Mouse (Mus musculus) ES-Bruce4 (cell line): Measurements from ENCODE around the gene Arglu1. TPM values are rescaled to one million over a fixed set of nuclear protein-coding genes. Genes with fewer than 3 reads are reported as not detected.

Experiments used
- H3K27ac ChIP-seq: 2 replicates; pipeline ENCODE4 v1.5.1; 2012; ENCODE audit warnings: low read length, inconsistent platforms; ENCODE audit not compliant: insufficient read depth
- H3K27me3 ChIP-seq: 2 replicates; pipeline ENCODE4 v1.6.1; 2012; ENCODE audit warnings: mild to moderate bottlenecking, low read length, inconsistent platforms; ENCODE audit not compliant: control insufficient read depth, poor library complexity, insufficient read depth, severe bottlenecking
- H3K36me3 ChIP-seq: 2 replicates; pipeline ENCODE4 v1.6.1; 2012; ENCODE audit warnings: inconsistent platforms, mild to moderate bottlenecking, low read length, moderate library complexity; ENCODE audit not compliant: control insufficient read depth, poor library complexity, insufficient read depth, severe bottlenecking
- H3K4me1 ChIP-seq: one replicate; pipeline ENCODE4 v1.8.1; 2011; ENCODE audit warnings: low read length; ENCODE audit not compliant: control insufficient read depth, insufficient read depth
- H3K4me3 ChIP-seq: 2 replicates; pipeline ENCODE4 v1.5.1; 2011; ENCODE audit warnings: low read depth, mild to moderate bottlenecking, low read length
- H3K9ac ChIP-seq: 2 replicates; pipeline ENCODE4 v1.6.1; 2012; ENCODE audit warnings: low read depth, mild to moderate bottlenecking, inconsistent platforms; ENCODE audit not compliant: poor library complexity, severe bottlenecking
- H3K9me3 ChIP-seq: replicated peaks from 2 replicates; pipeline ENCODE4 v1.6.1; 2012; ENCODE audit warnings: mild to moderate bottlenecking, low read length, inconsistent platforms; ENCODE audit not compliant: control insufficient read depth, poor library complexity, insufficient read depth, severe bottlenecking
- CTCF ChIP-seq: IDR thresholded peaks from one replicate; pipeline ENCODE4 v1.8.1; 2011; ENCODE audit warnings: low read depth, low read length
- EP300 ChIP-seq: IDR thresholded peaks from 2 replicates; pipeline ENCODE4 v1.6.1; 2011; ENCODE audit warnings: low read depth, low read length; ENCODE audit not compliant: insufficient read depth
- POLR2A ChIP-seq: IDR thresholded peaks from one replicate; pipeline ENCODE4 v1.8.1; 2011; ENCODE audit warnings: low read length; ENCODE audit not compliant: insufficient read depth
- polyA plus RNA-seq: library from polyadenylated mRNA; stranded (reverse); fragments of >200 nt; gene quantifications from 2 replicates; pipeline ENCODE4 v1.2.4, GENCODE M21; 2011; ENCODE audit warnings: low read depth; ENCODE audit not compliant: missing spikeins, insufficient read depth, insufficient read length

Gene Arglu1
- polyA plus RNA-seq, 1 experiment, result 189 TPM

GRCm38 (mm10) chr8:8685517-8685916, 4.8 kb downstream of the Arglu1 start:
- H3K27ac ChIP-seq, result no peak overlapping the region
- peaks cover 1% of the 10 kb centered on the region for H3K4me1 ChIP-seq
- H3K27me3 ChIP-seq, result no peaks in the 10 kb centered on the region
- H3K9ac ChIP-seq, result no peak overlapping the region
- no peaks in the 10 kb centered on the region for H3K9me3 ChIP-seq
- TF ChIP-seq EP300, result no peak
- TF ChIP-seq POLR2A, result no peak
- no peak for TF ChIP-seq CTCF
- no peak overlapping the region for H3K4me3 ChIP-seq
- H3K36me3 ChIP-seq, result peaks cover 52% of the 10 kb centered on the region

GRCm38 (mm10) chr8:8682697-8683096, 7.6 kb downstream of the Arglu1 start:
- Histone ChIP-seq H3K4me3 (no peak overlapping the region), H3K9ac (no peak overlapping the region), H3K27ac (no peak overlapping the region), H3K27me3 (no peaks in the 10 kb centered on the region), H3K4me1 (peaks cover 1% of the 10 kb centered on the region), H3K36me3 (peaks cover 70% of the 10 kb centered on the region), H3K9me3 (no peaks in the 10 kb centered on the region)
- no peak for TF ChIP-seq EP300
- TF ChIP-seq CTCF, result no peak
- TF ChIP-seq POLR2A, result no peak

DNA sequence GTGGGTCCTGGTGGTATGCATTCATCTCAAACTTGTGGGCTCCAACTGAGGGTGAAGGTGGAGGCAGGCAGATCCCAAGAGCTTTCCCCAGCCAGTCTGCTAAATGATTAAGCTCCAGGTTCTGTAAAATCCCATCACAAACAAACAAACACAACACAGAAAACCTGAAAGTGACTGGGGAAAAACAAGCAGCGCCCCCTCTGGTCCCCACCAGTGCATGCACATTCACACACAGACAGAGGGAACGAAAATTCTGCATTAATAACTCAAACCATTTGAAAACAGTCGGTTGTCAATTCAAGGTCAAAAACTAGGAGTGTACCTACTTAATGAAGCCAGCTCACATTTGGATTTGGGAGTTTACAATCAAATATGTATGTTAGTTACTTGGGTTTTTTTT, 12.1 kb downstream of the Arglu1 start:
- H3K27me3 ChIP-seq, result no peaks in the 10 kb centered on the region
- no peak overlapping the region for H3K27ac ChIP-seq
- H3K4me3 ChIP-seq, result no peak overlapping the region
- H3K36me3 ChIP-seq, result peaks cover 92% of the 10 kb centered on the region
- H3K4me1 ChIP-seq, result peaks cover 3% of the 10 kb centered on the region
- H3K9ac ChIP-seq, result no peak overlapping the region
- no peak for TF ChIP-seq POLR2A
- TF ChIP-seq CTCF, result peak; percentile 37
- H3K9me3 ChIP-seq, result no peaks in the 10 kb centered on the region

GRCm38 (mm10) chr8:8674864-8675263, 15.5 kb downstream of the Arglu1 start:
- Histone ChIP-seq H3K27ac (no peak overlapping the region), H3K27me3 (no peaks in the 10 kb centered on the region), H3K9me3 (no peaks in the 10 kb centered on the region), H3K9ac (no peak overlapping the region), H3K36me3 (peaks cover 89% of the 10 kb centered on the region), H3K4me1 (peaks cover 1% of the 10 kb centered on the region), H3K4me3 (no peak overlapping the region)
- TF ChIP-seq POLR2A (no peak), EP300 (no peak), CTCF (no peak)

DNA sequence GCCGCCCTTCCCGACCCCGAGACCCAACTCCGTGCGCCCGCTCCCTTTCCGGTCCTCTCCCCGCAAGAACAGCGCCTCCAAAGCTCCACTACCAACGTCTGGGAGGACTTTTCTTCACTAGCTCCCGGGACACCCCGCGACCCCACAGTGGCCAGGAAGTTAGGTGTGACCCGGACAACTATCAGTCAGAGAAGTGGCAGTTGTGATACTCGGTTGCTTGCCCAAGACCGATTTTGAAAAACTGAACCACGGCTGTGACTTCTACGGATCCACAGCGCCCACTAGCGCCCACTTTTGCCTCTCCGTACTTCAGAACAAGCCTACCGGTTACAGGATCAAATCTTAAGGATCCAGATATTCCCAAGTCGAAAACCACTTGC, 28.6 kb downstream of the Arglu1 start:
- Histone ChIP-seq H3K4me3 (peak overlapping the region; percentile 91), H3K9ac (peak overlapping the region; percentile 83), H3K36me3 (peaks cover 16% of the 10 kb centered on the region), H3K9me3 (no peaks in the 10 kb centered on the region), H3K4me1 (no peaks in the 10 kb centered on the region), H3K27me3 (peaks cover 2% of the 10 kb centered on the region; the same call in 1 of the 2 replicates), H3K27ac (no peak overlapping the region)
- no peak for TF ChIP-seq EP300
- peak; percentile 81 for TF ChIP-seq CTCF
- TF ChIP-seq POLR2A, result no peak

- H3K27me3 ChIP-seq, result peaks cover 2% of the 10 kb centered on the region; the same call in 1 of the 2 replicates
- peak within 1 kb of the TSS; percentile 91 for H3K4me3 ChIP-seq
- H3K4me1 ChIP-seq, result no peaks in the 10 kb centered on the region
- H3K36me3 ChIP-seq, result peaks cover 11% of the 10 kb centered on the region
- H3K9ac ChIP-seq, result peak within 1 kb of the TSS; percentile 83
- no peak within 1 kb of the TSS for H3K27ac ChIP-seq
- TF ChIP-seq CTCF (no peak), POLR2A (peak; percentile 33)
- H3K9me3 ChIP-seq, result no peaks in the 10 kb centered on the region
Observed at GRCm38 (mm10) chr8:8661103-8661758, 29.1 kb downstream of the Arglu1 start, which contains the start of gene Efnb2. TSS of gene Efnb2 (minus strand) at chr8:8661242.
